Mouse (Mus musculus) gastrocnemius, adult 8-10 months (tissue): ENCODE data around the gene Nr1i3. TPM values are rescaled to one million over a fixed set of nuclear protein-coding genes. Genes with fewer than 3 reads are reported as not detected.
"Not testable (repeated sequence)": the region's sequence is repeated elsewhere in the genome, so short reads cannot be mapped to it uniquely, and the experiment has no call there.

Source experiments
- DNase-seq, 2 experiments: peaks; one replicate each; pipeline ENCODE4 v3.0.0; 2022; ENCODE audit warnings: low spot score in 2 of 2
- total RNA-seq, 4 experiments: library from RNA; stranded (reverse); gene quantifications; 2 replicates each; pipeline ENCODE4 v1.2.4; 2022

The Nr1i3 gene
- total RNA-seq, 4 experiments from 2014 or later = 0.21 TPM; not detected in 3

DNA sequence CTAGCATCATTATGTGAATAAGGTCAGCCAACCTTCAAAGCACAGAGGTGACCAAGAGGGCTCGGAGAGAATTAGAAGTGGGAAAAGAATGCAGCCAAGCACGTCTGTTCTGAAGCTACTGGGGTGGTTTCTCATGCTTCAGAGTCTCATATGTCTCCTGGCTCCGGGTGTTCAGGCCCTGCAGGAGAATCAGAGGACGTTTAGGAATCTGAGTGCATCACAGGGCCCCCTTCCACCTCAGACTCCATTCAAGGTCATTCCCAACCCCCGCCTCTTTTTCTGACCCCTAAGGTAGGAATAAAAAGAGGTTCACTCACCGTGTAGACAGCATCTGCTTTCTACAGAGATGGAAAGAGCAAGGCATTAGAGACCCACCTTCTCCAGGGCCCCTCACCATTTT is 16.0 kb downstream of the Nr1i3 start:
- no peak for DNase-seq

DNA sequence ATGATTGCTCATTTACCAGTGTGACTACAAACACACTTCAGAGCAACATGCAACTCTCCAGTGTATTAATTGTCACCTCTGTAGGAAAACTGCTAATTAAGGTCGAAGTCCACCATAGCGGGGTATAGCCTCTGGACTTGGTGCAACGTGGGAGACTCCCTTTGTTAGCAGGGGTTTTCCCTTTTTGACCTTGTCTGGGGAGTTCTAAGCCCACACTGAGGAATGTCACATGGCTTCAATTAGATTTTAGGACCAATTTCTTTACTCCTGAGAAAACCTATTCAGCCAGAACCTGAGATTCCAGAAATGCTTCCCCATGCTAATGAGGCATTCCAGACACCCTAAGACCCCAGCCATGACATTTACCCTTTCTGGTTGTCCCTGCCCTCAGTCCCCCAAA is 16.4 kb downstream of the Nr1i3 start:
- no peak for DNase-seq

DNA sequence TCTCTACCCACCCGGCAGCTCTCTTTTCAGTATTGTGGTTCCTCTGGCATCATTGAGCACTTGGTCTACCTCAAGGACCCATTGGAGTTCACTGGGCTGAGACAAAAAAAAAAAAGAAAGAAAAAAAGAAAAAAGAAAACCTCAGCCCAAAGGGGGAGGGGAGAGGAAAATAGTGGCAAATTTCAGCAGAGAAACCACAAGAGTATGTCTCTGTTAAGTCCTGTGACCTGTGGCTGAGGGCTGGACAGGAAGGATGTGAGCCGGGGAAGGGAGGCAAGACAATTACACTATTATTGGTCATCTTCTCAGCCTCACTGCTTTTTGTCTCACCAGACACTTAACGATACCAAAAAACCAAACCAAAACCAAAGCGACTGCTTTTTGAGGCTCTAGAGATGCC is 18.1 kb downstream of the Nr1i3 start:
- DNase-seq = no peak

DNA sequence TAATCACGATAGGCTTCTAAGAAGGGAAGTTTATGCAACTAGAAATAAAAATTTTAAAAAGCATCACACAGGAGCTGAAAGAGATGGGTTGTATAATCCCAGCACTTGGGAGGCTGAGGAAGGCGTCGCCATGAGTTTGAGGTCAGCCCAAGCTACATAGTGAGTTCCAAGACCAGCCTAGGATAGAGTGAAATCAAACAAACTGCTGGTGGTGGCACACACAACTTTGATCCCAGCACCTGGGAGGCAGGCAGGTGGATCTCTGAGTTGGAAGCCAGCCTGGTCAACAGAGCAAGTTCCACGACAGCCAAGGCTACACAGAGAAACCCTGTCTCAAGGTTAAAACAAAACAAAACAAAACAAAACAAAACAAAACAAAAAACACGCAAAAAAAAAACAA is 18.6 kb downstream of the Nr1i3 start:
- DNase-seq = no peak

DNA sequence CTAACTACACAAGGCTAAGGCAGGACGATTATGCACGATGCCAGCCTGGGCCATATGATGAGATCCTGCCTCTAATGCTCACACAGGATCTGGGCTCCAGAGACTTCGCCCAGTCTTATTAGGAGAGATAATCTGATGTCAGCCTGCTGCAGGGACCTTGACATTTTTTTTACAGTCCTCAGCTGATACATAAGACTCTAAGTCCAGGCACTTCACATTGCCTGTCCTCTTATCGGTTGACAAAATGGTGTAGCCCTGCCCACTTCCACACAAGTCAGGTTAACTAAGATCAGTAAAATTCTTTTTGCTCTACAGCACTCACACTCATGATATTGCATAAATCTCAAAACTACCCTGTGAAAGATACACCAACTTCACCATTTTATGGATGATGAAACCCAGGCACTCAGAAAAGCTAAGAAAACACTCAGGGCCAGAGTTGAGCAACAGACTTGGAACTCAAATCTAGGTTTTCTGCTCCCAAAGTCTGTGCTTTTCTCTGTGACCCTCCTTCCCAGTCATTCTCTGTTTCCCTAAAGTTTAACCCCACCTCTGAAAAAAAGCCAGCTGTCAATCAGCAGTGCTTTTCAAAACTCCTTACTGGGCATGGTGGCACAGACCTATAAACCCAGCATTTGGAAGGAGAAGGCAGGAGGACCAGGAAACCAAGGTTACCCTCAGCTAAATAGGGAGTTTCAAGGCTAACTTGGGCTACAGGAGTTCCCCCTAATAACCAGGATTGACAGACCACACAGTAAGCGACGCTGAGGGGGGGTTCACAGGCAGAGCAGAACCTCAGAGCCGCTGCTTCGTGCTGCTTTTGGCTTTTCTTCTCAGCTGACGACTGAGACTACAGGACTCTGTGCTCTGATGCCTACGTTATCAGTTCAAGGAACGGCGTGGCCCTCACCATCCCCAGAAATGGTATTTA is 19.3 kb downstream of the Nr1i3 start:
- DNase-seq = no peak

DNA sequence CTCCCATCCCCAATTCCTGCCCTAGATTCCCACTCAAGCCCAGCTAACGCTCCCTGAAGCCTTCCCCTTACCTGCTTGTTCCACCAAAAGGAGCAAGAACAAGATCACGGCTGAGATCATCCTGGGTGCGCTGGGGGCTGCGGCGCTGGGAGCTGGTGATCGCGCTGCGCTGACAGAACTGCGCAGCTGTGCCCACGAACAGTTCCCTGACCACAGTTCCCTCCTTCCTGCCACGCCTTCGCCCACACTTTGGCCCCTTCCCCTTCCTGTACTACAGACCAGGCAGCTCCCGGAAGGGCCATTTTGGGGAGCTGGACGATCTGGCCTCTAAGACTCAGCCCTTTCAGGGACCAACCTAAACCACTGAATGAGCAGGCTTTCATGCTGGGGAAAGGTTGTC is 20.4 kb downstream of the Nr1i3 start, which contains the start of gene Fcer1g:
Fcer1g (minus strand) TSS at position 240 of the 400 bp plus-strand sequence.
- DNase-seq = no peak

DNA sequence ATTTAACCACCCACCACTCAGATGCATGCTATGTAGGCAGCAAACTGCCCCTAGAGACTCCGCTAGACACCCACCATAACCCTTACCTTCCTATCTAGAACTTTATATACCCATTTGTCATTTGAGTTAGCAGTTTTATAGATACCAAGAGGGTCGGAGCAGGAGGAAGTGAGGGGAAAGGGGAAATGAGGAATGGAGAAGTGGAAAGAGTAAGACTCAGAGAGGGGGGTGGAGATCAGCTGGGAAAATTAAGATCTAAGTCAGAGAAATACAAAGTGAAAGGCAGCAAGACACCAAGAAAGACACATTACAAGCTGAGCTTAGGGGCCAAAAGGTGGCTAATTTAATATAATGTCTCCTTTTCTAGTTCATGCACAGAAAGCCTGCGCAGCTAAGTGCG is 20.8 kb downstream of the Nr1i3 start:
- no peak for DNase-seq

DNA sequence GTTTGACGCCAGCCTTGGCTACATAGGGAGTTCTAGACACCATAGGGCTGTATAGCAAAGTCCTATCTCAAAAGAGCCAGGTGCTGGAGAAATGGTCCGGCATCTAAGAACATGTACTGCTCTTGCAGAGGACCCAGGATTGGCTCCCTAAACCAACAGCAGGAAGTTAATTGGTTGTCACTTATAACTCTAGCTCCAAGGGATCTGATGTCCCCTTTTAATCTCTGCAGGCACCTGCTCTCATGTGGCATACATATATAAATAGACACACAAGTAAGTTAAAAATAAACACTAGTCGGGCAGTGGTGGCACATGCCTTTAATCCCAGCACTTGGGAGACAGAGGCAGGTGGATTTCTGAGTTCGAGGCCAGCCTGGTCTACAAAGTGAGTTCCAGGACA is 22.0 kb downstream of the Nr1i3 start:
- no peak for DNase-seq

DNA sequence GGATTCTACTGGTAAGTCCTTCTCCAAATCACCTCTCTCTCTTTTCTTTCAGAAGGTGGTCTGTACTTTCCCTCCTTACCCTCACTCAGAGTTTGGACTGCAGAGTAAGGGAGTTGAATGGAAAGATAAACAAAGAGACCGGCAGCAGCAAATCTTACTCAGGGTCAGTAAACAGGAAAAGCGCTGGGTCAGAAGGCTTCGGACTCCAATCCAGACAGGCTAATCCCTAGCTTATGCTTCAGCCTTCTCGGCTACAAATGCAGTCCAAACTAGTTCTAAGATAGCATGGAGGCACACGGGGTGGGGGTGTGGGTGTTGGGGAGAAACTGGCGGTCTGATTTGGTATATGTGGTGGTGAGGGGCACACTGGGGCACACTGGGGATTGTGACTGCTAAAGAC is 23.7 kb downstream of the Nr1i3 start:
- DNase-seq = no peak

DNA sequence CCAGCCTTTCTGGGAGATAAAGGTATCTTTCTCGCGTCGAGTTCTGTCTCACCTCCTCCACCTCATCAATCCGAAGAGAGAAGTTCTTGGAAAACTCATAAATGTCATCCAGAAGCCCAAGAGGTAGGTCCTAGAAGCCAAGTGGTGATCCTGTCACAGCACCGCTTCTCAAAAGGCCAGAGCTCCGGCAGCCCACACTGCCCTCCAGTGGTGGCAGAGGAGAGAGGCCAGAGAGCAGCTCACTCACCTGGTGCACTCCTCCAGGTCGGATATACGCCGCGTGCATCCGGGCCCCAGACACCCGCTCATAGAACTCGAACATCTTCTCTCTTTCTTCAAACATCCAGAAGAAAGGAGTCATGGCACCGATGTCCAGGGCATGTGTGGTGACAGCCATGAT is 24.7 kb downstream of the Nr1i3 start:
- peak; percentile 57 to 58 for DNase-seq

DNA sequence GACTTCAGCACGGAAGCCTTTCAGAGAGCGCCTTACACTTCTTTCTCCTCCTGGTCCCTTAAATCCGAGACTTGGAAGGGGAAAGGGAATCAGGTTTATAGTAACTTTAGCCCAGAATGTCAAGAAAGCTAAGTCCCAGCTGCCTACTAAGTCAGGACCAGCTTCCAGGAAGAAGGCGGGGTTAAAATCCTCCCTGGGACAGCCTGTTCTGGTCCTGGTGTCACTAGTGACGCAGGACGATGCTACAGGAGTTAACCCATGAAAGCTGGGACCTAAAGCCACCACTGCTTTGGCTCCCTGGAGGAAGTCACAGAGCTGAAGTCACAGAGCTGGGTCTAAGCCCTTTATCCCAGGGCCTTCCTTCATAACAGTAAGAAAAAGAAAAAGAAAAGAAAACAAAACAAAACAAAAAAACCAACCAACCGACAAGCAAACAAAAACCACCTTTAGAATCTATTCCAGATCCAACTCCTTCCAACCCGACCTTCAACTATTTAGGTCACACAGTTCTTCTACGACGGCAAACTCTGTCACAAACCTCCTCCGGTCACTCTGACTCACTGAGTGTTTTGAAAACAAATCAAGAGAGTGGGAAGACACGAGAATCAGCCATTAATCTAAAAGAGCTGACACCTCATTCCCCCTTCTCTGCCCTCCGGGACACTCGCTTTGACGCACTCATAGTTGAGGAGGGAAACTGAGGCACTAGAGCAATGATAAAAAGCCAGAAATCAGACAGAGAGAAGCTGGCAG is 26.4 kb downstream of the Nr1i3 start:
- DNase-seq = peak; percentile 60 to 66

DNA sequence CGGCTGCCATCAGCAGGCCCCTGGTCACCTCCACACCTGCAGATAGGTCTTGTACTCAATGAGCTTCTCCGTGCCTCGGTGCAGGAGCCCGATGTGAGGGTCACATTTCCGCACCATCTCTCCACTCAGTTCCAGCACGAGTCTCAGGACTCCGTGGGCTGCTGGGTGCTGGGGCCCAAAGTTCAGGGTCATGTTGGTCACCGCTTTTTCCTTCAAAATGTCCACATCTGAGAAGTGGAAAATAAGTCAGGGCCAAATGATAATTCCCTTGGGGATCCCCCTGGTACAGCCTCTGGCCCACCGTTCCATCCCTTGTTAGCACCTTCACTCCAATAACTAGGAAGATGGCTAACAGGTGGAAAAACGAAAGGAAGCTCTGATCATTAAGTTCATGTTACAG is 27.1 kb downstream of the Nr1i3 start:
- no peak for DNase-seq

DNA sequence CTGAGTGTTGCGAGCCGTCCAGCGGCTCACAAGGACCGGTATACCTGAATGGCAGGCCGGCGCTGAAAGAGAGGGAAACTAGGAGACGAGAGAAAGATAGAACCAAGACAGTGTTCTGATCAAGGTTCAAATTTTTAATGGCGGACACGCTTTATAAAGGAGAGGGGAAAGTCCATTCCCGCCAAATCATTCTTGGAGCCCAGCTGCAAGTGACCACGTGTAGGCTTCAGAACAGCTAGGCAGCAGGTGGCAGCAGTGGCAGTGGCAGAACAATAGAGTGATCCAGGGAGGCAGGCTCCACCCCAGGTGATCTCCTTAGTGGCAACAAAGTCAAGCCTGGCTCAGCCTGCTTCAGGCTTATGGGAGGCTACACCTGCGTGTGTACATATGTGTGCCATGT is 28.2 kb downstream of the Nr1i3 start:
- DNase-seq = not testable (repeated sequence)

DNA sequence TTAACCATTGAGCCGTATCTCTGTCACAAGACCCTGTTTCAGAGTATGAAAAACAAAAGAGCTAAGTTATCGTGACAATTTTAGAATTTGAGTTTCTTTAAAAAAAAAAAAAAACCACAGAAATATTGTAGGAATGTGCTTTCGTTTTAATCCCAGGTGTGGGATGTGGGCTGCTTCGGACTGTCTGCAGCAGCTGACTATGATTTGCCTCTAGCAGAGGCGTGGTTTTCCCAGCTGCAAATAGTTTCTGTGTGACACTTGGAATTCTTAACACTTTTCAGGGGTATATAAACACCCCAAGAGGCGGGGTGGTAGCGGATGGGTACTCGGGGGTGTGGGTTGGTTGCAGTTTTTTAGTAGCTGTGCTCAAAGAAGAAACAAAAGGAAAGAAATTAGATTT is 31.6 kb downstream of the Nr1i3 start:
- DNase-seq = no peak

DNA sequence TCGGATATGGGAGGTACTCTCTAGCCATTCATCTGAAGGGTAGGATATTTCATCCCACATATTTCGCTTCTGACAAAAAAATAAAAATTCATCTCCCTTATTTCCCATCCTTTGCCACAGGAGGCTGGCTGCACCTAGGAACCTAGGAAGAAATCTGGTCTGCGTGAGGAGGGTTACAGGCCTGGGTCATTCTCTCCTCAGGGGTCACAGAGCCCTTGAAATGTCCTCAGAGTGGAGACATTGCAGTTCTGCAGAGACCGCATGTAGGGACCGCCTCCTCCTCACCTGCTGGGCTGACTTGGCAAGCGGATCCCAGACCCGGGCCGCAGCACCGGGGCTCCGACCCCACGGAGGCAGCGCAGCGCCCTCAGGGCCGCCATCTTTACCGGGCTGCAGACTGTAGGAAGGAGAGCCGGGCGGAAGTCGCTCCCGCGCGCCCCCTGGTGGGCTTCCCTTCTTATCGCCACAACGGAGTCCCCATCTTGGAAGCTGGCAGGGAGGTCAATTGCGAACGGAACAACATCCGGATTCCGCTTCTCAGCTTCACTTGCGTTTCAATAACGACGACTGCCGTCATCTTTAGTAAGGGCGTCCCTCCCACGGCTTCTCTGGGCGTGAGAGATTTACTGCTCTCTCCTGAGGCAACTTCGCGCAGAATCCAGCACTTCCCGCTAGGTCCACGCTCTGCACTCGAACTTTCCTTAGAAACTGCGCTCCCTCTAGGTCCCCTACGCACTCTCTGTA is 33.1 kb downstream of the Nr1i3 start:
- DNase-seq = peak; percentile 95

DNA sequence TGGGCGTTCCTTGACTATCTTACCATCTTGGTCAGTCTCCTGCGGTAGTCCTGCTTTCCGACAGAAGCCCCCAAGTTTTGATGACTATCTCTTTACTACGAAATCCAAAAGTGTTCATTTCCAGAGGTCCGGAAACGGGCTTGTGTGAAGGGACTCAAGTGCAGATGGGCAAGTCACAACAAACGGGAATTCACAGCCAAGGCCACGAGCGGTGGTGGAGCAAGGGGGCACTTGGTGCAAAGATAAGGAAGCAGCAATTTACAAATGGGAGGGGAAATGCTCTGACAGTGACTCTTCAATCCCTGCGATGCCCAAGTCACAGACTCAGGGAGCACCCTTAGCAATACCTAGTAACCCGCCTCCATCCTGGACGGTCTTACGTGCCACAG is 33.7 kb downstream of the Nr1i3 start:
- DNase-seq = no peak

DNA sequence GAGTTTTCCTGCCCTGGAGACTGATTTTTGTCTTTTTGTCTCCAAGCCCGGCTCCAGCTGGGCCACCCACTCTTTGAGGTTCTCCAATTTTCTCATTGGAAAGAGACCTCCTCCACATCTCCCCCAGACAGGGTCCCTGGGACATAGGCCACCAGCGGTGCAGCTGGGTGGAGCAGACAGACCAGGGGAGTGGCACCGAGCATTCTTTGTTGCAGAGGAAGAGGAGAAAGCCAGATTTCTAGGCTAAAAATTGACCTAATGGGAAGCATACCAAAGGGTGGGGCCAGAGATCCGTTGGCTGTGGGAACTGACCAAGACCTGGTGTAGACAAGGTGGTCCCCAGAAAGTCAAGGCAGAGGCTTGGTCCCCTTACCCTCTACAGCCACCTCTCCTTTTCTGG is 34.1 kb downstream of the Nr1i3 start:
- no peak for DNase-seq

DNA sequence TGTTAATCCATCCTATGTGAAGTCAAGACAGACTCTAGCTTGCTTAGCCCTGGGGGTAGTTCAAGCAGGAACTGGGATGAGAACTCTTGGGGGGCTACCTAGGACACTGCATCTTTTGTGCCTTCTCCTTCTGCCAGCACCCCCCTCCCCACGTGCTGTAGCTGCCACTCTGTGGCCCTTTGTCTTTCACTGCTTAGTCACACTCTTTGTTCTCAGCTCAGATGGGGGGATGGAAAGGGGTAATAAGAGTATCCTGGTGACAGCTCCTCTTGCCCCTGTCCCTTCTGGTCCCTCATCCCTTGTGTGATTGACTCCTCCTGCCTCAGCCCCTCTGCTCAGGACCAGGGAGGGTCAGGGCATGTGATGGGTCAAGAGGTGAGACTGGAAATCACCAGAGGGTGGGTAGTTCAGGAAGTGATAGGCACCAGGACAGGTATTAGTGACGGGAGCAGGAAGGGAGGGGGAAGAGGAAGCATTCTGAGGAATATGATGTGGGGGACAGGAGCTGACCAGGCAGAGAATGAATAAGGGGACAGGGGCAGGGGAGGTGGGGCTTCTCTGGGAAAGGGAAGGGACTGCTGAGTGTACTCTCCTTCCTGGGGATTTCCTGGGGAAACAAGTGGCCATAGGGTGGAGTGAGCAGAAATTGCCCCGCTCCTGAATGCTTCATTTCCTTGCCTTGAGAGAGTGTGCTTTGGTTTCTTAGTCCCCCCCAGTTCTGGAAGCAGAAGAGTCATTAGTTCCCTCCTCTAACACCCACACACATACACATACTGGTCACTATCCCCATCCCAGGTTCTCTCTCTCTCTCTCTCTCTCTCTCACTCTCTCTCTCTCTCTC is 34.8 kb downstream of the Nr1i3 start:
- DNase-seq = no peak

DNA sequence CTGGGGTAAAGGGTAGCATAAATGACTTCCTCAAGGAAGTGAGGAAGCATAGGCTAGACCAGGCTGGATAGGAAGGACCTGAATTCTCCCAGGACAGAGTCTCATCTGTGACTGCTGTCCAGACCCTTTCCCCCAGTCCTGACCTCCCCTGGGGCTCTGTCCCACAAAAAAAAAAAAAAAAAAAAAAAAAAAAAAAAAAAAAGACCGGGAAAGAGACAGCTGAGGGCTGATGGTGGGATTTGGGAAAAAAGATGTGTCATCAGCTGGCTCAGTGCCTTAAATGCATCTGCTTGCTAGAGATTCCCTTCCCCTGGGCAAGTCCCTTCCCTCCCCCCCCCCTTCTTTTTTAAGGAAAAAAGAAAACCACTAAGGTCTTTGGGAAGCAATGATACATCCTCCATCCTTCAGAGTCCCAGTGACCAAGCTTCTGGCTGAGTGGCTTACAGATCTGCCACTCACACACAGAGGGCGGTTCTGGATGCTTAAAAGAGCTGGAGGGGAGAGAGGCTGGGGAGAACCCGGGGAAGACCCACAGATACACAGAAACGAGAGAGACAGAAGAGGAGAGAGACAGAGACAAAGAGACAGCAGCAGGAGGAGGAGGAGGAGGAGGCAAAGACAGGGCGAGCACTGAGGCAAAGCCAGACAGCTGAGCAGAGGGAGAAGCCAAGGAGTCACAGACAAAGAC is 36.3 kb downstream of the Nr1i3 start, which contains the start of gene Adamts4:
Adamts4 (plus strand) TSS at position 509 of the 688 bp plus-strand sequence.
- no peak for DNase-seq
